Mouse (Mus musculus) forebrain, embryonic 14.5 days (tissue): ENCODE data around the gene Lhfpl5. TPM values are rescaled to one million over a fixed set of nuclear protein-coding genes. Genes with fewer than 3 reads are reported as not detected.

ENCODE experiments used
- ATAC-seq: fragments of 200-750 bp; cut with Nextera tagmentation; 2 replicates; pipeline ENCODE4 v1.8.0; 2017; ENCODE audit warnings: mild to moderate bottlenecking, moderate library complexity
- DNase-seq: peaks from one replicate; pipeline ENCODE4 v3.0.0-alpha.2; 2015; ENCODE audit warnings: low spot score
- H3K27ac ChIP-seq: fragments of 300-500 bp; sonication (generic); 2 replicates; pipeline ENCODE4 v1.5.1; 2014; ENCODE audit warnings: low read depth, mild to moderate bottlenecking, control low read depth, low read length, moderate library complexity
- H3K27me3 ChIP-seq: fragments of 300-500 bp; sonication (generic); replicated peaks from 2 replicates; pipeline ENCODE4 v1.6.1; 2014; ENCODE audit warnings: low read length, control low read depth, mixed read lengths; ENCODE audit not compliant: control insufficient read depth, insufficient read depth
- H3K36me3 ChIP-seq: fragments of 300-500 bp; sonication (generic); 2 replicates; pipeline ENCODE4 v1.6.1; 2014; ENCODE audit warnings: low read length, control low read depth; ENCODE audit not compliant: control insufficient read depth, insufficient read depth
- H3K4me1 ChIP-seq: fragments of 300-500 bp; sonication (generic); 2 replicates; pipeline ENCODE4 v1.6.1; 2014; ENCODE audit warnings: antibody characterized with exemption, low read length, control low read depth; ENCODE audit not compliant: control insufficient read depth, insufficient read depth
- H3K4me2 ChIP-seq: fragments of 300-500 bp; sonication (generic); 2 replicates; pipeline ENCODE4 v1.6.1; 2014; ENCODE audit warnings: mild to moderate bottlenecking, control low read depth, low read length
- H3K4me3 ChIP-seq: fragments of 300-500 bp; sonication (generic); 2 replicates; pipeline ENCODE4 v1.5.1; 2014; ENCODE audit warnings: low read depth, low read length, control low read depth
- H3K9ac ChIP-seq: fragments of 300-500 bp; sonication (generic); 2 replicates; pipeline ENCODE4 v1.6.1; 2014; ENCODE audit warnings: mild to moderate bottlenecking, low read length, control low read depth, moderate library complexity
- H3K9me3 ChIP-seq: fragments of 300-500 bp; sonication (generic); replicated peaks from 2 replicates; pipeline ENCODE4 v1.6.1; 2016; ENCODE audit warnings: low read length, control low read depth, mixed read lengths; ENCODE audit not compliant: control insufficient read depth
- WGBS: fragments of 180-500 bp; shearing (Covaris S2); extraction: QIAGEN DNeasy Blood & Tissue Kit; methylation state at CpG from one replicate; pipeline ENCODE4 v1.1.7; 2014; 5-methylcytosine and 5-hydroxymethylcytosine counted together
- polyA plus RNA-seq: library from polyadenylated mRNA; unstranded; fragments of >200 nt; fragmentation: Nextera tagmentation; extraction: Ambion mirVana; gene quantifications from 2 replicates; pipeline ENCODE4 v1.2.1, GENCODE M21; 2014

Lhfpl5 gene
- polyA plus RNA-seq, 1 experiment from 2014 or later: 3.9 TPM

GRCm38 (mm10) chr17:28615332-28615731, 39.9 kb downstream of the Lhfpl5 start:
- Histone ChIP-seq H3K4me1 (peaks cover 10% of the 10 kb centered on the region), H3K27me3 (no peaks in the 10 kb centered on the region), H3K27ac (no peak overlapping the region), H3K4me3 (no peak overlapping the region), H3K9me3 (no peaks in the 10 kb centered on the region), H3K4me2 (no peak overlapping the region), H3K9ac (no peak overlapping the region), H3K36me3 (peaks cover 32% of the 10 kb centered on the region)
- DNase-seq (no peak), ATAC-seq (no peak)
- WGBS: 93% methylated on average over 4 of the region's 4 CpGs

- H3K9ac ChIP-seq: no peak overlapping the region
- peaks cover 35% of the 10 kb centered on the region for H3K36me3 ChIP-seq
- H3K4me3 ChIP-seq: no peak overlapping the region
- WGBS: 92% methylated on average over 10 of the region's 10 CpGs
- DNase-seq (no peak), ATAC-seq (no peak)
- H3K4me1 ChIP-seq: peaks cover 20% of the 10 kb centered on the region
- H3K4me2 ChIP-seq: no peak overlapping the region
- H3K27ac ChIP-seq: no peak overlapping the region
- no peaks in the 10 kb centered on the region for H3K27me3 ChIP-seq
- H3K9me3 ChIP-seq: no peaks in the 10 kb centered on the region
These were observed 42.2 kb downstream of the Lhfpl5 start for GRCm38 (mm10) chr17:28617636-28618035.

GRCm38 (mm10) chr17:28618124-28618523, 42.7 kb downstream of the Lhfpl5 start:
- DNase-seq (no peak), ATAC-seq (no peak)
- Histone ChIP-seq H3K4me3 (no peak overlapping the region), H3K9me3 (no peaks in the 10 kb centered on the region), H3K36me3 (peaks cover 35% of the 10 kb centered on the region), H3K27me3 (no peaks in the 10 kb centered on the region), H3K4me1 (peaks cover 20% of the 10 kb centered on the region), H3K9ac (no peak overlapping the region), H3K27ac (no peak overlapping the region), H3K4me2 (no peak overlapping the region)
- 85% methylated on average over 7 of the region's 7 CpGs for WGBS

GRCm38 (mm10) chr17:28618775-28619174, 43.3 kb downstream of the Lhfpl5 start:
- Histone ChIP-seq H3K27me3 (no peaks in the 10 kb centered on the region), H3K4me2 (no peak overlapping the region), H3K27ac (no peak overlapping the region), H3K9ac (0 out of 2 replicates have a peak overlapping the region, but pooled peaks have one; percentile 7), H3K4me3 (no peak overlapping the region), H3K9me3 (no peaks in the 10 kb centered on the region), H3K36me3 (peaks cover 35% of the 10 kb centered on the region), H3K4me1 (peaks cover 20% of the 10 kb centered on the region)
- WGBS: 94% methylated on average over 1 of the region's 1 CpGs
- DNase-seq (no peak), ATAC-seq (no peak)

- under 1% methylated on average over 75 of the region's 78 CpGs for WGBS
- H3K9ac ChIP-seq: peak overlapping the region; percentile 96
- H3K36me3 ChIP-seq: peaks cover 19% of the 10 kb centered on the region
- DNase-seq: peak; percentile 77
- peak overlapping the region; percentile 92 for H3K4me2 ChIP-seq
- peak overlapping the region; percentile 95 for H3K4me3 ChIP-seq
- H3K27me3 ChIP-seq: no peaks in the 10 kb centered on the region
- H3K4me1 ChIP-seq: peaks cover 20% of the 10 kb centered on the region
- peak overlapping the region; percentile 87 for H3K27ac ChIP-seq
- peak; percentile 76 for ATAC-seq
- no peaks in the 10 kb centered on the region for H3K9me3 ChIP-seq
These were observed 46.2 kb downstream of the Lhfpl5 start for GRCm38 (mm10) chr17:28621381-28622299.

- Histone ChIP-seq H3K4me3 (peak within 1 kb of the TSS; percentile 95), H3K9me3 (no peaks in the 10 kb centered on the region), H3K27me3 (no peaks in the 10 kb centered on the region), H3K27ac (peak within 1 kb of the TSS; percentile 87), H3K9ac (peak within 1 kb of the TSS; percentile 96), H3K4me1 (peaks cover 20% of the 10 kb centered on the region), H3K4me2 (peak within 1 kb of the TSS; percentile 92), H3K36me3 (peaks cover 19% of the 10 kb centered on the region)
- ATAC-seq (peak; percentile 97), DNase-seq (peak; percentile 96)
- WGBS: under 1% methylated on average over 41 of the region's 53 CpGs
These were observed 46.9 kb downstream of the Lhfpl5 start, which contains the start of gene Srpk1 for GRCm38 (mm10) chr17:28622300-28622759. TSS of gene Srpk1 (minus strand) at chr17:28622709.

GRCm38 (mm10) chr17:28624841-28625240, 49.4 kb downstream of the Lhfpl5 start:
- Histone ChIP-seq H3K9me3 (no peaks in the 10 kb centered on the region), H3K4me3 (no peak overlapping the region), H3K27ac (no peak overlapping the region), H3K4me1 (peaks cover 13% of the 10 kb centered on the region), H3K36me3 (peaks cover 8% of the 10 kb centered on the region), H3K27me3 (no peaks in the 10 kb centered on the region), H3K9ac (no peak overlapping the region), H3K4me2 (no peak overlapping the region)
- 81% methylated on average over 2 of the region's 2 CpGs for WGBS
- ATAC-seq (no peak), DNase-seq (no peak)

- H3K4me1 ChIP-seq: peaks cover 10% of the 10 kb centered on the region
- DNase-seq (no peak), ATAC-seq (no peak)
- H3K9me3 ChIP-seq: no peaks in the 10 kb centered on the region
- peaks cover 4% of the 10 kb centered on the region; the same call in 1 of the 2 replicates for H3K36me3 ChIP-seq
- no peaks in the 10 kb centered on the region for H3K27me3 ChIP-seq
- no peak overlapping the region for H3K4me2 ChIP-seq
- H3K4me3 ChIP-seq: no peak overlapping the region
- WGBS: 94% methylated on average over 15 of the region's 15 CpGs
- no peak overlapping the region for H3K27ac ChIP-seq
- no peak overlapping the region for H3K9ac ChIP-seq
These were observed 49.9 kb downstream of the Lhfpl5 start for GRCm38 (mm10) chr17:28625327-28625726.

- Histone ChIP-seq H3K36me3 (no peaks in the 10 kb centered on the region), H3K4me1 (no peaks in the 10 kb centered on the region), H3K9me3 (no peaks in the 10 kb centered on the region), H3K27ac (no peak overlapping the region), H3K4me3 (no peak overlapping the region), H3K4me2 (no peak overlapping the region), H3K27me3 (no peaks in the 10 kb centered on the region), H3K9ac (no peak overlapping the region)
- 92% methylated on average over 2 of the region's 2 CpGs for WGBS
- no peak for DNase-seq
- no peak for ATAC-seq
These were observed 51.5 kb downstream of the Lhfpl5 start for GRCm38 (mm10) chr17:28626937-28627336.
